Mouse (Mus musculus): ENCODE results near the gene Tom1l1. TPM values are rescaled to one million over a fixed set of nuclear protein-coding genes. Genes with fewer than 3 reads are reported as not detected.

The Tom1l1 gene
- total RNA-seq, 2 experiments from 2014 or later: 24.9 to 30.6 TPM

- DNase-seq (ENCODE audit: low spot score in 2 of 2): no peak
- intact Hi-C loops (cut with DNase I): no loop called here
These were observed 63.0 kb downstream of the Tom1l1 start for GRCm38 (mm10) chr11:90625174-90625573.

GRCm38 (mm10) chr11:90623477-90623876 lies 64.7 kb downstream of the Tom1l1 start:
- intact Hi-C loops (cut with DNase I): loop anchor here (1.0 to 5.0 kb wide), 2 partner anchors 440 to 631 kb away; no protein-coding TSS in a partner anchor
- DNase-seq (ENCODE audit: low spot score in 2 of 2): peak; percentile 52 to 75

- DNase-seq (ENCODE audit: low spot score in 2 of 2): peak in 1 of 2 experiments; percentile 37
- intact Hi-C loops (cut with DNase I): loop anchor here (5.0 kb wide), 1 partner anchor 630 kb away; no protein-coding TSS in a partner anchor
These were observed 65.7 kb downstream of the Tom1l1 start for GRCm38 (mm10) chr11:90622500-90622899.

GRCm38 (mm10) chr11:90622044-90622443 lies 66.1 kb downstream of the Tom1l1 start:
- DNase-seq (ENCODE audit: low spot score in 2 of 2): no peak
- intact Hi-C loops (cut with DNase I): loop anchor here (5.0 kb wide), 1 partner anchor 630 kb away; no protein-coding TSS in a partner anchor

- peak in 1 of 2 experiments; percentile 34 for DNase-seq (ENCODE audit: low spot score in 2 of 2)
- intact Hi-C loops (cut with DNase I): loop anchor here (5.0 to 10.0 kb wide), 3 partner anchors 199 to 299 kb away; partner anchors contain the start of gene Hlf
These were observed 71.7 kb downstream of the Tom1l1 start for GRCm38 (mm10) chr11:90616431-90616830.

GRCm38 (mm10) chr11:90614743-90615142 lies 73.4 kb downstream of the Tom1l1 start:
- intact Hi-C loops (cut with DNase I): loop anchor here (5.0 to 10.0 kb wide), 3 partner anchors 197 to 297 kb away; partner anchors contain the start of gene Hlf
- no peak for DNase-seq (ENCODE audit: low spot score in 2 of 2)

GRCm38 (mm10) chr11:90612118-90612517 lies 76.0 kb downstream of the Tom1l1 start:
- intact Hi-C loops (cut with DNase I): loop anchor here (10.0 kb wide), 1 partner anchor 217 kb away; the partner anchor contains the start of gene Hlf
- no peak for DNase-seq (ENCODE audit: low spot score in 2 of 2)

GRCm38 (mm10) chr11:90603066-90603465 lies 85.1 kb downstream of the Tom1l1 start:
- intact Hi-C loops (cut with DNase I): no loop called here
- DNase-seq (ENCODE audit: low spot score in 2 of 2): no peak

- DNase-seq (ENCODE audit: low spot score in 2 of 2): no peak
- intact Hi-C loops (cut with DNase I): no loop called here
These were observed 92.3 kb downstream of the Tom1l1 start for GRCm38 (mm10) chr11:90595826-90596225.

Other genes with a start within 250 kb of the Tom1l1 start
- gene Stxbp4, start 50.3 kb downstream of the Tom1l1 start, total RNA-seq (2021): 10 to 100 TPM; 11.2 to 12.2 TPM
- gene Cox11, start 50.2 kb downstream of the Tom1l1 start, total RNA-seq (2021): 10 to 100 TPM; 30.3 to 35.0 TPM